Mouse (Mus musculus): ENCODE data around the gene Abcd2. TPM values are rescaled to one million over a fixed set of nuclear protein-coding genes. Genes with fewer than 3 reads are reported as not detected.

Abcd2 gene
- polyA plus RNA-seq, 1 experiment: 26.0 TPM

DNA sequence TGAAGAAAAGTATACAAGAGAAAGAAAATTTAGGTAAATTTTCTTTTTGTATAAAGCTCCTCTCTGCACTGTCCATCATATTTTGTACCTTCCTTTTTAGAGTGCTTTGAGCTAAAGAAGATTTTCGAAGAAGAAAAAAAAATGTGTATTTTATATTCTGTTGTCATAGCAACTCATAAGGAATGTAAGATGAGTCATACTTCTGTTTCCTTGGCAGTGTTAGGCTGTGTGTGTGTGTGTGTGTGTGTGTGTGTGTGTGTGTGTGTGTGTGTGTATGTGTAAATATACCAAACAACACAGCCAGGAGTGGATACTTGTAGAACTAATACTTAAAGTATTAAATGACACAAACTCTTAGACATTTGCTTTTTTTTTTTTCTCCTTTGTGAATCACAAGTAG lies 39.0 kb downstream of the Abcd2 start:
- WGBS: 35% methylated on average over 1 of the region's 1 CpGs
- Histone ChIP-seq H3K27ac (ENCODE audit: insufficient read depth, low read length) (no peak overlapping the region), H3K4me3 (replicated peaks; ENCODE audit: insufficient read depth, low read depth, low read length) (no peak overlapping the region), H3K4me1 (ENCODE audit: control insufficient read depth, insufficient read depth, low read length) (no peaks in the 10 kb centered on the region), H3K27me3 (ENCODE audit: control insufficient read depth, insufficient read depth, low read length) (no peaks in the 10 kb centered on the region)
- no peak for DNase-seq
- TF ChIP-seq CTCF (IDR thresholded peaks at IDR 0.05; ENCODE audit: borderline replicate concordance, insufficient read depth, low read depth, low read length) (no peak), POLR2A (IDR thresholded peaks at IDR 0.05; ENCODE audit: borderline replicate concordance, insufficient read depth, low read length) (no peak)

GRCm38 (mm10) chr15:91124584-91124983 lies 67.0 kb downstream of the Abcd2 start:
- H3K27me3 ChIP-seq (ENCODE audit: control insufficient read depth, insufficient read depth, low read length): no peaks in the 10 kb centered on the region
- no peak overlapping the region for H3K4me3 ChIP-seq (replicated peaks; ENCODE audit: insufficient read depth, low read depth, low read length)
- TF ChIP-seq POLR2A (IDR thresholded peaks at IDR 0.05; ENCODE audit: borderline replicate concordance, insufficient read depth, low read length) (no peak), CTCF (IDR thresholded peaks at IDR 0.05; ENCODE audit: borderline replicate concordance, insufficient read depth, low read depth, low read length) (no peak)
- H3K27ac ChIP-seq (ENCODE audit: insufficient read depth, low read length): no peak overlapping the region
- H3K4me1 ChIP-seq (ENCODE audit: control insufficient read depth, insufficient read depth, low read length): no peaks in the 10 kb centered on the region
- DNase-seq: no peak
- 88% methylated on average over 4 of the region's 4 CpGs for WGBS

DNA sequence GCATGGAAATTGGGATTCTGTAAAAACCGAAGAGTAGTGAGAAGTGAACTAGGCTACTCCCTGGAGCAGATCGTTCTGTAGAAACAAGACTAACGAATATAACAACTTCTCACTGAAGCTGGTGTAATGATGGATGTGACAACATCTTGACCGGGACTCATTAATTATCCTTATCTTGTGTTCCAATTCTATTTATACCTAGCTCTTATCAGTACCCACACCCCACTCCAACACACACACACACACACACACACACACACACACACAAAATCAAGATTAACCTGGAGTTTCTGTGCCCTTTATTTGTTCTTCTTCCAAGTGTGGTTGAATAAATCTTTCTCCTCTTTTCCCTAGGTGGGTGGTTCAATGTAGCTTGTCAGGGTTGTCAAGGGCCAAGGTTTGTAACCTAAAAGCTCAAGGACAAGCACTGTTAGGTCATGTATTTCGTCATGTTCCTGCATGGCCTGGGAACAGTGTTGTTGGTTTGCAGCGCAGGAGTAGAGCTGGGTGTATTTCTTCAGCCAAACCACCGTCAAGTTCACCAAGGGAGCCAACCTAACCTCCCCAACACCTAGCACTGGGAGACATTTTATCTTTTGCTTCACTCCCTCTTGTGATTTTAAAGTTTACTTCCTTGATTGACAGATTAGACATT lies 78.9 kb downstream of the Abcd2 start:
- H3K4me3 ChIP-seq (replicated peaks; ENCODE audit: insufficient read depth, low read depth, low read length): no peak overlapping the region
- H3K4me1 ChIP-seq (ENCODE audit: control insufficient read depth, insufficient read depth, low read length): no peaks in the 10 kb centered on the region
- no peak for DNase-seq
- no peak overlapping the region for H3K27ac ChIP-seq (ENCODE audit: insufficient read depth, low read length)
- H3K27me3 ChIP-seq (ENCODE audit: control insufficient read depth, insufficient read depth, low read length): no peaks in the 10 kb centered on the region
- TF ChIP-seq POLR2A (IDR thresholded peaks at IDR 0.05; ENCODE audit: borderline replicate concordance, insufficient read depth, low read length) (no peak), CTCF (IDR thresholded peaks at IDR 0.05; ENCODE audit: borderline replicate concordance, insufficient read depth, low read depth, low read length) (no peak)
- 94% methylated on average over 7 of the region's 7 CpGs for WGBS

GRCm38 (mm10) chr15:91108102-91108659 lies 83.4 kb downstream of the Abcd2 start:
- TF ChIP-seq CTCF (IDR thresholded peaks at IDR 0.05; ENCODE audit: borderline replicate concordance, insufficient read depth, low read depth, low read length) (no peak), POLR2A (IDR thresholded peaks at IDR 0.05; ENCODE audit: borderline replicate concordance, insufficient read depth, low read length) (no peak)
- WGBS: 93% methylated on average over 5 of the region's 5 CpGs
- no peak for DNase-seq

GRCm38 (mm10) chr15:91104934-91105333 lies 86.7 kb downstream of the Abcd2 start:
- Histone ChIP-seq H3K27ac (ENCODE audit: insufficient read depth, low read length) (no peak overlapping the region), H3K27me3 (ENCODE audit: control insufficient read depth, insufficient read depth, low read length) (no peaks in the 10 kb centered on the region; the same call in 1 of the 2 replicates), H3K4me1 (ENCODE audit: control insufficient read depth, insufficient read depth, low read length) (no peaks in the 10 kb centered on the region), H3K4me3 (replicated peaks; ENCODE audit: insufficient read depth, low read depth, low read length) (no peak overlapping the region)
- WGBS: 29% methylated on average over 3 of the region's 3 CpGs
- no peak for TF ChIP-seq POLR2A (IDR thresholded peaks at IDR 0.05; ENCODE audit: borderline replicate concordance, insufficient read depth, low read length)
- TF ChIP-seq CTCF (IDR thresholded peaks at IDR 0.05; ENCODE audit: borderline replicate concordance, insufficient read depth, low read depth, low read length): no peak
- DNase-seq: no peak

More at GRCm38 (mm10) chr15:91108102-91108659, 83.4 kb downstream of the Abcd2 start:
- Histone ChIP-seq H3K27ac (ENCODE audit: insufficient read depth, low read length) (no peak overlapping the region), H3K4me3 (replicated peaks; ENCODE audit: insufficient read depth, low read depth, low read length) (no peak overlapping the region), H3K4me1 (ENCODE audit: control insufficient read depth, insufficient read depth, low read length) (no peaks in the 10 kb centered on the region), H3K27me3 (ENCODE audit: control insufficient read depth, insufficient read depth, low read length) (no peaks in the 10 kb centered on the region)

DNA sequence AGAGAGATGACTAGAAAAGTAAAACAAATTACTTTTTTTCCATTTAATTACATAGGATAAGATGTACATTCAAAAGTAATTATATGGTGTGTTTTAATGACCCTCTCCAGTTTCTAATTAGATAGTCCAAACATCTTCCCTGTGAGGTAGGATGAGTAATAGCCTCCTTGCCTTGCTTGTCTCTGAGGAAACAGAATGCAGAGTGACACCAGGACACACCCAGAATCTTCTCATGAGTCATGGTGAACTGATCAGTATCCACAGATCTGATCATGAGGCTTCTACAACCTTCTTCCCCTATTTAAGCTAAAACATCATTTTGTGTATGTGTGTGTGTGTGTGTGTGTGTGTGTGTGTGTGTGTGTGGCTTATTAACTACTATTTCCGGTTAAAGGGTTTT lies 87.3 kb downstream of the Abcd2 start:
- Histone ChIP-seq H3K27ac (ENCODE audit: insufficient read depth, low read length) (no peak overlapping the region), H3K27me3 (ENCODE audit: control insufficient read depth, insufficient read depth, low read length) (no peaks in the 10 kb centered on the region; the same call in 1 of the 2 replicates), H3K4me1 (ENCODE audit: control insufficient read depth, insufficient read depth, low read length) (no peaks in the 10 kb centered on the region), H3K4me3 (replicated peaks; ENCODE audit: insufficient read depth, low read depth, low read length) (no peak overlapping the region)
- no peak for TF ChIP-seq POLR2A (IDR thresholded peaks at IDR 0.05; ENCODE audit: borderline replicate concordance, insufficient read depth, low read length)
- no peak for TF ChIP-seq CTCF (IDR thresholded peaks at IDR 0.05; ENCODE audit: borderline replicate concordance, insufficient read depth, low read depth, low read length)
- 96% methylated on average over 1 of the region's 1 CpGs for WGBS
- DNase-seq: no peak

GRCm38 (mm10) chr15:91103814-91104213 lies 87.8 kb downstream of the Abcd2 start:
- TF ChIP-seq CTCF (IDR thresholded peaks at IDR 0.05; ENCODE audit: borderline replicate concordance, insufficient read depth, low read depth, low read length): no peak
- no peak for TF ChIP-seq POLR2A (IDR thresholded peaks at IDR 0.05; ENCODE audit: borderline replicate concordance, insufficient read depth, low read length)
- 76% methylated on average over 14 of the region's 14 CpGs for WGBS
- H3K27me3 ChIP-seq (ENCODE audit: control insufficient read depth, insufficient read depth, low read length): no peaks in the 10 kb centered on the region; the same call in 1 of the 2 replicates
- no peak overlapping the region for H3K4me3 ChIP-seq (replicated peaks; ENCODE audit: insufficient read depth, low read depth, low read length)
- no peak overlapping the region for H3K27ac ChIP-seq (ENCODE audit: insufficient read depth, low read length)
- no peaks in the 10 kb centered on the region for H3K4me1 ChIP-seq (ENCODE audit: control insufficient read depth, insufficient read depth, low read length)
- no peak for DNase-seq

DNA sequence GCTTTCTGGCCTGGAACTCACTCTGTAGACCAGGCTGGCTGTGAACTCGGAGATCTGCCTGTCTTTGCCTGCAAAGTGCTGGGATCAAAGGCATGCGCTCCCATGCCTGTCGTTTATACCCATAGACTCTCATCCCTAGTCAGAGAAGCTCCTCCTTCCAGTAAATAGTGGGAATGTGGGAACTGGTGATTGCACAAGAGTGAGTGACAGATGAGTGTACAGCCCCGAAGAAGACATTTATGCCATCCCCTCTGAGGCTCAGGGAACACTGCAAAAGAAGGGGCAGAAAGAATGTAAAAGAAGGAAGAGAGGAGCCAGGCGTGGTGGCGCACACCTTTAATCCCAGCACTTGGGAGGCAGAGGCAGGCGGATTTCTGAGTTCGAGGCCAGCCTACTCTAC lies 88.3 kb downstream of the Abcd2 start:
- WGBS: 91% methylated on average over 8 of the region's 8 CpGs

More for the DNA sequence above, 88.3 kb downstream of the Abcd2 start:
- H3K27ac ChIP-seq (ENCODE audit: insufficient read depth, low read length): no peak overlapping the region
- TF ChIP-seq CTCF (IDR thresholded peaks at IDR 0.05; ENCODE audit: borderline replicate concordance, insufficient read depth, low read depth, low read length): no peak
- no peak for TF ChIP-seq POLR2A (IDR thresholded peaks at IDR 0.05; ENCODE audit: borderline replicate concordance, insufficient read depth, low read length)
- no peaks in the 10 kb centered on the region for H3K4me1 ChIP-seq (ENCODE audit: control insufficient read depth, insufficient read depth, low read length)
- H3K27me3 ChIP-seq (ENCODE audit: control insufficient read depth, insufficient read depth, low read length): no peaks in the 10 kb centered on the region; the same call in 1 of the 2 replicates
- H3K4me3 ChIP-seq (replicated peaks; ENCODE audit: insufficient read depth, low read depth, low read length): no peak overlapping the region
- DNase-seq: no peak
